Mouse (Mus musculus) brain, embryonic 14.5 days (tissue): ENCODE data around the gene 6430571L13Rik. TPM values are rescaled to one million over a fixed set of nuclear protein-coding genes. Genes with fewer than 3 reads are reported as not detected.
"Not testable (repeated sequence)": the region's sequence is repeated elsewhere in the genome, so short reads cannot be mapped to it uniquely, and the experiment has no call there.

Experiments used
- DNase-seq: peaks from one replicate; pipeline ENCODE4 v3.0.0-alpha.2; 2011; ENCODE audit warnings: low read depth
- CTCF ChIP-seq: fragments of 200-500 bp; IDR thresholded peaks from 2 replicates; pipeline ENCODE4 v1.5.1; 2012; ENCODE audit warnings: inconsistent platforms, mild to moderate bottlenecking, moderate library complexity, borderline replicate concordance; ENCODE audit not compliant: insufficient read depth, insufficient read length; ENCODE audit errors: extremely low read depth
- POLR2A ChIP-seq: fragments of 200-500 bp; IDR thresholded peaks from 2 replicates; pipeline ENCODE4 v1.6.1; 2012; ENCODE audit warnings: mild to moderate bottlenecking, inconsistent platforms, borderline replicate concordance; ENCODE audit not compliant: poor library complexity, insufficient read depth, insufficient read length, severe bottlenecking; ENCODE audit errors: extremely low read depth
- polyA plus RNA-seq: library from polyadenylated mRNA; depleted of rRNA; stranded (reverse); fragments of >200 nt; gene quantifications from 2 replicates; pipeline ENCODE4 v1.2.3, GENCODE M21; 2012

Gene 6430571L13Rik
- polyA plus RNA-seq, 1 experiment = 8.6 TPM

DNA sequence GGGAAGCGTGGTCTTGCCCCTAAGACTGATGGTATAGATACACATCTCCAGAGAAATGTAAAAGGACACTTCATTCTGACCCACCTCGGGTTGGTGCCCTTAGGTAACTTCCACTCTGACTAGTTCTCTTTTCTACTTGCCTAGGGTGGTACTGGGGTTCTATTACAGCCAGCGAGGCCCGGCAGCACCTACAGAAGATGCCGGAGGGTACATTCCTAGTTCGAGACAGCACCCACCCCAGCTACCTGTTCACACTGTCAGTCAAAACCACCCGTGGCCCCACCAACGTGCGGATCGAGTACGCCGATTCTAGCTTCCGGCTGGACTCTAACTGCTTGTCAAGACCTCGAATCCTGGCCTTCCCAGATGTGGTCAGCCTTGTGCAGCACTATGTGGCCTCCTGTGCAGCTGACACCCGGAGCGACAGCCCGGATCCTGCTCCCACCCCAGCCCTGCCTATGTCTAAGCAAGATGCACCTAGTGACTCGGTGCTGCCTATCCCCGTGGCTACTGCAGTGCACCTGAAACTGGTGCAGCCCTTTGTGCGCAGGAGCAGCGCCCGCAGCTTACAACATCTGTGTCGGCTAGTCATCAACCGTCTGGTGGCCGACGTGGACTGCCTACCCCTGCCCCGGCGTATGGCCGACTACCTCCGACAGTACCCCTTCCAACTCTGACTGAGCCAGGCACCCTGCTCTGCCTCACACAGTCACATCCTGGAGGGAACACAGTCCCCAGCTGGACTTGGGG, 40.0 kb upstream of the 6430571L13Rik start:
- no peak for DNase-seq
- TF ChIP-seq POLR2A (no peak), CTCF (no peak)

DNA sequence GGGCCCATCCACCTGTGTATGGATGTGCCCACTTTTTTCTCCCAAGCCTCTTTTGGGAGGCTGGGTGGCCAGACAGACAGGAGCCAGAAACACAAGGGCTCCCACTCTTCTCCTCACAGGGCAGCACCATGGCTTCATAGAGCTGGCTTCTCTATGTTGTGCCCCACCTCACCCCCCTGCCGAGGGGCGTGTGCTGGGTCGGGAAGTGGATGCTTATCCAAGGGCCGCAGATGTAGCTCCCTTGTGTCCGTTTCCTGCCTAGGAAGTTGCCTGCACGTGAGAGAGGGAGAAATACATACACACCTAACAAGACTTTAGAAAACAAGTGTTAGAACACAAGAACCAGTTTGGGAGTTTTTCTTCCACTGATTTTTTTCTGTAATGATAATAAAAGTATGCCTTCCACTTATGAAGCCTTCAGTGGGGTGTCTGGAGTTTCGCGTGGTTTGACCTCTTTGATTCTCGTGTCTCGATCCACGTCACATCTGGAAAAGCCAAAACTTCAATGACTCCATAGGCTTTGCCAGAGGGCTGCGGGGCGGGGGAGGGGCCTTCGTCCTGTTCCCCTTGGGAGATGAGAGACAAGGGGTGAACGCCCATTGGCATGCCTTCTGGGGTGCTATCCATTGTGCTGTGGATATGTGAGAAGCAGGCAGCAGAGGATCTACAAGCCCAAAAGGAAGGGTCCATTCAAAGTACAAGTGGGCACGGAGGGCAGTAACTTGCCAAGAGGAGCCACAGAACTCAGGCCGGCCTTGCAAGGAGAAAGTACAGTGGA, 38.7 kb upstream of the 6430571L13Rik start:
- TF ChIP-seq CTCF (no peak), POLR2A (no peak)

DNA sequence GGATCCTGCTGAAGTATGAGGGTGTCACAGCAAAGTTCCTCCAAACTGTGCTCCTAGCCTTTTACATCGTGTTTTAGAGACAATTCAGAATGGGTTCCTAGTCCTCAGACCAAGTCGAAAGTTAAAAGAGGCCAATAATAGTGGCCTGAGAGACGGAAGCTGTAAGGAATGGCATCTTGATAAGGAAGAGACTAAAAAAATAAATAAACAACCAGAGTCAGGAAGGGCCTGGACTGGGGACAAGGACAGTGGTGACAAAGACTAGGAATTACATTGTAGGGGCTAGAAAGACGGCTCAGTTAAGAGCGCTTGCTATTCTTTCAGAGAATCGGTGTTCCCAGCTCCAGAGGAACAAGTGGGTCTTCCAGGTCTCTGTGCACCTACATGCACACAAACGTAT, 37.8 kb upstream of the 6430571L13Rik start:
- no peak for TF ChIP-seq CTCF
- no peak for TF ChIP-seq POLR2A
- DNase-seq = no peak

More for the DNA sequence above, 38.7 kb upstream of the 6430571L13Rik start:
- no peak for DNase-seq

DNA sequence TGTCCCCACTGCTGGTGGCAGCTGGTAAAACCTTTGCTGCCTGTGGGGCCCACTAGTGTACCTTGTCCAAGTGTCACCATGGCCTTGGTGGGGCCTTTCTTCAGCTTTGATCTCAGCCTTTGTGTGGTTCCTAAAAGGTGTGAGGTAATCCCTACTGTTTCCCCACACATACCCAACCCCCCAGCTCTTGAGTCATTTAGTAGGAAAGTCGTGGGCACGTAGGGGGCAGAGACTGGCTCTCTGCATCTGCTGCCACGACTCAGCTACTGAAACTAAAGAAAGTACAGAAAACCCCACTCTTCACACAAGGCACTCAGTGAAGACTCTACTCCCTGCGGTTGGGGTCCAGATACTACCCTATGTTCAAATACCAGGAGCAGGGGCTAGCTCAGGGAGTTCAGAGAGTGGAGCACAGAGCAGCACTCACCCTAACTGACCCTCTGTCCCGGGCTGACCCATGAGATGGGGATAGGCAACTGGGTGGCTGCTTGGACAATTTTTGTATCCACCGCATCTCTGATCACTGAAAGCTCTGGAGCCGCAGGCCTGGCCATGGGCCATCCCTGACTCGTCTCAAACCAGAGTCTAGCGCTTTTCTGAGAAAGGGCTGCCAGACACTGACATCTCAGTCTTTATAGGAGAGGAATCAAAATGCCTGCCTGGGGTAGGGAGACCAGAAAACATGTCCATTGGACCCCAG, 37.1 kb upstream of the 6430571L13Rik start:
- no peak for DNase-seq
- no peak for TF ChIP-seq CTCF
- no peak for TF ChIP-seq POLR2A

DNA sequence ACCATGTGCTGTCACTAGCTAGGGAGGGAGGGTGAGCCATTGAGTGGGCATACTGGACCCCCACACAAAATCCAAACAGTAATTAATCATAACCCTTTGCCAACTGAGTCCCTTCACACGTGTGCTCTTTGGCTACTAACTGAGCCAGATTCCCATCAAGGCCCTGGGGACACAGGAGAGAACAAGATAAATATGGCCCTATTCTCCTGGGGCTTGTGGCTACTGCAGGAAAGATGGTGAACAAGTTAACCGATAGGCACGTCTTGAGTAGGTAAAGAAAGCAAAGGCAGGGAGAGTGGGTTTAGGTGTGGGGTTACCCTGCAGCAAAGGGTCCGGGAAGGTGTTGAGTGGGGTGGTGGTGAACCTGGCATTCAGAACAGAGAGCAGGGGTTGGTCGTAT, 36.5 kb upstream of the 6430571L13Rik start:
- TF ChIP-seq POLR2A = no peak
- TF ChIP-seq CTCF = no peak
- DNase-seq = no peak

DNA sequence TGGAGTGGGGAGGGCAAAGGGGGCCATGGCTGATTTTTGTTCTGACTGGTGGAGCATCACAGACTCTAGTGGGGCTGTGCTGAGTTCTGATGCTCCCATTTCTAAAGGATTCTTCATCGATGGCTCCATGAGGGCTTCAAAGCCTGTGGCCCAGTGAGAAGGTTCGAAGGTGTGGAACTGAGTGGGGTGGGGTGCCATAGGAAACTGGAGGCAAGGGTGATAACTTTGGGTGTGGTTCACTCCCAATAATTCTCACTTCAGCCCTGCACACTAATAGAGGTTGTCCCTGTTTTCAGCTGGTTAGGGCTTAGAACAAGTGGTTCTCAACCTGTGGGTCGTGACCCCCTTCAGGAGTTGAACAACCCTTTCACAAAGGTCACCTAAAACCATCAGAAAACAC, 36.0 kb upstream of the 6430571L13Rik start:
- DNase-seq = no peak
- TF ChIP-seq CTCF = no peak
- TF ChIP-seq POLR2A = no peak

DNA sequence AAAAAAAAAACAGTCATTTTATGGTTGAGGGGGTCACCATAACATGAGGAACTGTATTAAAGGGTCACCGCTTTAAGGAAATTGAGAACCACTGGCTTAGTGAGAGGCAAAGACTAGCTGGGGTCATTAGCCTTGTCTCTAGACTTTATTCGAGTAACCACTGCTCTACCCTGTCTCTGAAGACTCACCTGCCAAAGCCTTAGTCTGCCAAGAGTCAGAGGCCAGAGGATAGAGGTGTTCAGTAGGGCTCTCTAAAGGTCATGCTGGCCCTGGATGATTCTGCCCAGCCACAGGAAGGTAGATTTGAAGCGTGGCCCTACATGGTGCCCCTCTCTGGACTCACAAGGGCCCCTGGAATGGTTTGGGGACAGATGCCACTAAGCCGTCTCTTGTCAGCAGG, 35.4 kb upstream of the 6430571L13Rik start:
- TF ChIP-seq CTCF (no peak), POLR2A (no peak)
- DNase-seq = no peak

DNA sequence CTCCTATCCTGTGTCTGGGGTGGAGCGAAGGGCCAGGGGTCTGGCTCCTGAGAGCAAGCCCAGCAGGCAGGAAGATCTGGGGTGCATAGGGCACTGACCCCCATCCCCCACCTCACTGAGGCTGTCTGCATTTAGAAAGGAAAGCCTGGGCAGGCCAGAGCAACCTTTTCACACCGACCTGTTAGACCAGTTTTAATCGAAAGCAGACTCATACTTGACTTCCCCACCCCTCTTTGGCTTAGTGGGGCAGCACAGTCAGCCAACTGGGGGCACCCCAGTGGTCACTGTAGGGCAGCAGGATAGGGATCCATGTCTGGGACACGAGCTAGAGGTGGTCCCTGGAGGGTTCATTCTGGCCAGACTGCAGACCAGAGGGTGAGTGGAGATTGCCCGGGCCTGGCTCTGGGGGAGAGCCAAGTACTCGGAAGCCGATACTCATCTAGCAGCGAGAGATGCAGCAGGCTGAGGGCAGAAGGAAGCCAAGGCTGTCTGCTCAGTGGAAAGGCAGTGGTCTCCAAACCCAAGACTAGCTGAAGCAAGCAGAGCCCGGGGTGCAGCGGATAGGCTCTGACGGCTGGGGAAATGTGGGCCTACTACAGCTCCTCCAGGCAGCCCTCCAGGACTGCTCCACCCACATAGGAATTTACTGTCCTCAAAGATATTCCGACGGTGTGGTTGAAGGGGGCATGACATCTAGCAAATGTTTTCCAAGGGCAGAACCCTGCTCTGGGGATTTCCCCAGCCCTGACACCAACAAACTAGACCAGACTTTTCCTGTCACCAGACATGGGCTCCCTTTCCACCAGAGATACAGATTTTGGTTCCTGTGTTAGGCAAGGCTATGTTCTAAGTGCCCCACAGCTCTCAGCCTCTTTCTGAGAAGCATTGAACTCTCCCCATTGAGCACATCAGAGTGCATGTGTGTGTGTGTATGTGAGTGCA, 34.5 kb upstream of the 6430571L13Rik start:
- DNase-seq = no peak
- no peak for TF ChIP-seq POLR2A

DNA sequence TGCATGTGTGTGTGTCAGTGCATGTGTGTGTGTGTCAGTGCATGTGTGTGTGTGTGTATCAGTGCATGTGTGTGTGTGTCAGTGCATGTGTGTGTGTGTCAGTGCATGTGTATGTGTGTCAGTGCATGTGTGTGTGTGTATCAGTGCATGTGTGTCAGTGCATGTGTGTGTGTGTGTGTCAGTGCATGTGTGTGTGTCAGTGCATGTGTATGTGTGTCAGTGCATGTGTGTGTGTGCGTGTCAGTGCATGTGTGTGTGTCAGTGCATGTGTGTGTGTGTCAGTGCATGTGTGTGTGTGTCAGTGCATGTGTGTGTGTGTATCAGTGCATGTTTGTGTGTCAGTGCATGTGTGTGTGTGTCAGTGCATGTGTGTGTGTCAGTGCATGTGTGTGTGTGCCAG, 33.7 kb upstream of the 6430571L13Rik start:
- not testable (repeated sequence) for DNase-seq

DNA sequence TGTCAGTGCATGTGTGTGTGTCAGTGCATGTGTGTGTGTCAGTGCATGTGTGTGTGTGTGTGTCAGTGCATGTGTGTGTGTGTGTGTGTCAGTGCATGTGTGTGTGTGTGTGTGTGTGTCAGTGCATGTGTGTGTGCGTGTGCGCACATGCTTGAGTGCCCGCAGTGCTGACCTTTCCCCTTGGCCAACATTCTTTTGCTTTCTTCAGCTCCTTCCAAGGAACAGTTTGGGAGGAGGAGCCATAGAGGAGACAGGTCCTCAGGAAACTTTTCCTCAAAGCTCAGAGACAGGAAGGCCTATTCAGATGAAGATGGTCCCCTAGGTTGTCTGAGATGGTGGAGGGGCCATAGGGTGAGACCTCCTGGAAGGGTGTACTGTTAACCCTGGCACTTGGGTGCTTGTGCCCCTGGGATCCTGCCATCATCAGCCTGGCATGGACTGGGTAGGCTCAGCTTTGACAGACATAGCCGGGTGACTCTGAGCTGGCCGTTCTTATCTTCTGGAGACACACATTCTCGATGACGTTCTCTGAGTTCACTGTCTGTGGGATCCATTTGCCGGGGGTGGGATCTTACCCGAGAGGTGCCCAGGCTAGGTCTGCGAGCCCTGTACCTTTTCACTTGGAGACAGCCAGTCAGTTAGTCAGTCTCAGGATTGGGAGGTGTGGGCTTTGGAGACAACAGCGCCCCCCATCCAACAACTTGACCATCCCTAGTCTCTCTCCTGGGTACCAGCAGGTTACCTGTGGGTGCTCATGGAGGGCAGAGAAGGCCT, 33.1 kb upstream of the 6430571L13Rik start:
- TF ChIP-seq POLR2A (no peak), CTCF (no peak)

More for the DNA sequence above, 33.1 kb upstream of the 6430571L13Rik start:
- DNase-seq = no peak
